Mouse (Mus musculus) left cerebral cortex, adult 18-20 months (tissue): ENCODE data around the gene Fhdc1. TPM values are rescaled to one million over a fixed set of nuclear protein-coding genes. Genes with fewer than 3 reads are reported as not detected.

Experiments
- DNase-seq, 2 experiments: peaks; one replicate each; pipeline ENCODE4 v3.0.0; 2021 to 2022; ENCODE audit warnings: low spot score in 2 of 2, mixed read lengths in 1 of 2
- total RNA-seq, 2 experiments: library from RNA; stranded (reverse); gene quantifications; 2 replicates each; pipeline ENCODE4 v1.2.3; 2021

Fhdc1 gene
- total RNA-seq, 2 experiments from 2014 or later, result 4.6 to 6.1 TPM

GRCm38 (mm10) chr3:84435288-84436043 is 44.8 kb downstream of the Fhdc1 start:
- no peak for DNase-seq

GRCm38 (mm10) chr3:84432797-84433445 is 47.3 kb downstream of the Fhdc1 start:
- DNase-seq, result no peak

- no peak for DNase-seq
Measured at GRCm38 (mm10) chr3:84431257-84431656, 49.0 kb downstream of the Fhdc1 start.

- no peak for DNase-seq
Measured at GRCm38 (mm10) chr3:84430152-84430551, 50.1 kb downstream of the Fhdc1 start.

GRCm38 (mm10) chr3:84428994-84429725 is 51.1 kb downstream of the Fhdc1 start:
- peak; percentile 15 to 29 for DNase-seq

- no peak for DNase-seq
Measured at GRCm38 (mm10) chr3:84427779-84428178, 52.5 kb downstream of the Fhdc1 start.

GRCm38 (mm10) chr3:84422340-84422739 is 57.9 kb downstream of the Fhdc1 start:
- no peak for DNase-seq

- no peak for DNase-seq
Measured at GRCm38 (mm10) chr3:84413868-84414267, 66.4 kb downstream of the Fhdc1 start.

GRCm38 (mm10) chr3:84412920-84413319 is 67.3 kb downstream of the Fhdc1 start:
- no peak for DNase-seq

GRCm38 (mm10) chr3:84409474-84409862 is 70.8 kb downstream of the Fhdc1 start:
- DNase-seq, result no peak

- no peak for DNase-seq
Measured at GRCm38 (mm10) chr3:84408756-84409473, 71.3 kb downstream of the Fhdc1 start.

- no peak for DNase-seq
Measured at GRCm38 (mm10) chr3:84405523-84405922, 74.7 kb downstream of the Fhdc1 start.

GRCm38 (mm10) chr3:84403389-84403788 is 76.8 kb downstream of the Fhdc1 start:
- DNase-seq, result no peak

- DNase-seq, result no peak
Measured at GRCm38 (mm10) chr3:84402716-84403115, 77.5 kb downstream of the Fhdc1 start.

- DNase-seq, result no peak
Measured at GRCm38 (mm10) chr3:84397976-84398375, 82.3 kb downstream of the Fhdc1 start.

- DNase-seq, result no peak
Measured at GRCm38 (mm10) chr3:84396240-84396639, 84.0 kb downstream of the Fhdc1 start.

GRCm38 (mm10) chr3:84395840-84396239 is 84.4 kb downstream of the Fhdc1 start:
- no peak for DNase-seq

GRCm38 (mm10) chr3:84394841-84395447 is 85.3 kb downstream of the Fhdc1 start:
- DNase-seq, result no peak
